Mouse (Mus musculus): ENCODE results near the gene Klhl29.

The Klhl29 gene

DNA sequence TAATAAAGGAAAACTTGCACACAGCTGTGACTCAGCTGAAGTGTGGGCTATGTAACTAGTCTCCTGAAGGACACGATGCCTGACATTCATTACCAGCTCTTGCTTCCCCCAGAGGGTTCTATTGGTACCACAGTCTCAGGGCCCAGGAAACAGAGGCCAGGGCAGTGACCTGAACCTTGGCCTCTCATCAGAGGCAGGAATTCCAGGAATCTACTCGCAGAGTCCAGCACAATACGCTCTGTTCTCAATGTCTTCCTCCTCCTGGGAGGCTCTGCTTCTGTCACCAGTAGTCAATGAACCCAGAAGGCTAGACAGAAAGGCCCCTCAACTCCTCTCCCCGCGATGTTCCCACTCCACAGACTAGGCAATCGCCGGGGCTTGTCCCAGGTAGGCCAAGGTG, 125.4 kb downstream of the Klhl29 start:
- DNase-seq = no peak

DNA sequence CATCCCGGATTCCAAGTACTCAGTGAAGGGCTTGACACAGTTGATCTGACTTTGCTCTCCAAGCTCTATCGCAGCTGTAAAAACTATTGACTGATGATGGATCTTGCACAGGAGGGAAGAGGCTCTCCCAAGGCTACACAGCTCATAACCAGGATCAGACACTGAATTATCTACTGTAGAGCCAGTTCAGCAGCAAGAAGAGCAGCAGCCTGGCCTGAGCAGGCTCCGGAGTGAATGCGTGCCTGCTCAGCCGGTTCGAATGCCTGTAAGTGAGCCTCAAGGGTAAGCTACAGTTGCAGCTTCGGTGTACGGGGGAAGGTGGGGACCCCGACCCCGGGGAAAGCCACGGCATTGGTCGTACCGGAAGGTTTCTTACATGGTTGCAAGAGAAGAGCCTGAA, 126.4 kb downstream of the Klhl29 start:
- DNase-seq = no peak

DNA sequence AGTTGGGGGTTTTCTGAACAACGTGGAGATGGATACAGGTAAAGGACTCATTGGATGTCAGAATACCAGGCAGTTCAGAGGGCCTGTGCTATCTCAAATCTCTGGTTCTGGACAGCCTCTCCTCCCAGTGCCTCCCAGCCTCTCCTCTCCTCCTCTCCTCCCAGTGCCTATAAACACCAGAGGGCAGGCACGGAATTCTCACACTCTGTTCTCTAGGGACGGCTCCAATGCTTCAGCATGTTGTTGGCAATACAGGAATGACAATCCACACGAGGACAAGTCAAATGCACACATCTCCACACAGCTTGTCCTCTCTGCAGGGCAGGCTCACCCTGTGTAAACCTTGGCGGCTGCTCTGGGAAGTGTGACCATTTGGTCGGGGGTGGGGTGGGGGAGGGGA, 128.0 kb downstream of the Klhl29 start:
- DNase-seq = peak; percentile 26

DNA sequence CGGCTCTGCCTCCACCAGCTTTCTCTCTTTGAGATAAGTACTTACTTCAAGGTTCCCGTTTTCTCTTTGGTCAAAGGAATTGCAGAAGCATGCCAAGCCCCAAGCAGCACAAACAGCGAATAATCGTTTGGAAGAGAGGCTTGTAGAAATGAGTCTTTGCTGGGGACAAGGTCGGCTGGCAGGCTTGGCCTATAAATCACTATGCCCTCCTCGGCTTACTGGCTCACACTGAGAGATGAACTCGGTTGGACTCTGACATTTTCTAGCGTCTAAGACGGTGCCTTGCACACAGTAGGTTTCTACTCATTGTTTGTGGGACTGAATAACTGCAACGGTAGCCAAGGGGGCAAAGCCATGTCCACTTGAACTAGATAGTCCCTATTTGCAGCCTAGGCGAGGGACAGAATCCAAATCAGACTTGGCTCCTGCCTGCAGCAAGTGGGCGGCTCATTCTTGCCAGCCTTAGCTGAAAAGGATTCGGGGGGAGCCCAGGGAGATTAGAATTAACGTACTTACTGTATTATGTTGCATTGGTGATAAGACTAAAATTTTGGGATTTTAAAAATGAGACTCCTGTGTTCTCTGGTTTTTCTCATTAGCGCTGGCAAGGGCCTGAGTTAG, 128.7 kb downstream of the Klhl29 start:
- DNase-seq = peak; percentile 38

DNA sequence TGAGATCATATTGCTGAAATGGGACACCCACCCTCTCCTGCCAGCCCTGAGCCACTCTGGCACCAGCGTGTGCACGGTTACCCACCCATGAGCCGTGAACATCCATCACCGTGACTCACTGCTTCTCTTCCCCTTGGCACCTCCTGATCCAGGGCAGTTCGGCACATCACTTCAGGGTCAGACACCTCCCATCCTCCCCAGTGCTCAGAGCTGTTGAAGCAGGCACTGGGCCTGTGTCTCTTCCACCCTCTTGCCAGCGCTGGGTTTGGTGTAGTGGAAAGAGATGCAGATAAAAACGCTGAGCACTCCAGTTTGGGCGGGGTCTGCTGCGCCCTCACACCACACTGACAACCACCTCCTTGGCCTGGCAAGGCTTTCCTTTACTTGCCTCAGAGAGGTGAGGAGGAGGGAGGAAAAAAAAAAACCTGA, 129.3 kb downstream of the Klhl29 start:
- DNase-seq = peak; percentile 21

DNA sequence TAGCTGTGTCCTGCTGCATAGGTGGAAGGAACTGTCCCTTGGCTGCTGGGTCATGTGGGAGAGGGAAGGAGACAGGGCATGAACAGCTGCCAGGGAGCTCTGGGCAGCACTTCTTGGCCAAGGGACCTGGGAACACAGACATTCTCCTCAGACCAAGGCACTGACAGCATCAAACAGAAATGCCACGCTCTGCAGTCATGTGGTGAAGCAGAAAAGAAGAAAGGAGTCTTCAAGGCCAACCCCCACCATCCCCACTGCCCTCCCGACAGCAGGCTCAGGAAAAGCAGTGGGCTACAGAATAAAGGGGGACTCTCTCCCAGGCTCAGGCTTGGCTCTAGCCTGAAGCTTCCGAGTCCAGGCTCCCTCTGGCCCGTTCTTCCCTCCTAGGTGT, 130.3 kb downstream of the Klhl29 start:
- peak; percentile 40 for DNase-seq

DNA sequence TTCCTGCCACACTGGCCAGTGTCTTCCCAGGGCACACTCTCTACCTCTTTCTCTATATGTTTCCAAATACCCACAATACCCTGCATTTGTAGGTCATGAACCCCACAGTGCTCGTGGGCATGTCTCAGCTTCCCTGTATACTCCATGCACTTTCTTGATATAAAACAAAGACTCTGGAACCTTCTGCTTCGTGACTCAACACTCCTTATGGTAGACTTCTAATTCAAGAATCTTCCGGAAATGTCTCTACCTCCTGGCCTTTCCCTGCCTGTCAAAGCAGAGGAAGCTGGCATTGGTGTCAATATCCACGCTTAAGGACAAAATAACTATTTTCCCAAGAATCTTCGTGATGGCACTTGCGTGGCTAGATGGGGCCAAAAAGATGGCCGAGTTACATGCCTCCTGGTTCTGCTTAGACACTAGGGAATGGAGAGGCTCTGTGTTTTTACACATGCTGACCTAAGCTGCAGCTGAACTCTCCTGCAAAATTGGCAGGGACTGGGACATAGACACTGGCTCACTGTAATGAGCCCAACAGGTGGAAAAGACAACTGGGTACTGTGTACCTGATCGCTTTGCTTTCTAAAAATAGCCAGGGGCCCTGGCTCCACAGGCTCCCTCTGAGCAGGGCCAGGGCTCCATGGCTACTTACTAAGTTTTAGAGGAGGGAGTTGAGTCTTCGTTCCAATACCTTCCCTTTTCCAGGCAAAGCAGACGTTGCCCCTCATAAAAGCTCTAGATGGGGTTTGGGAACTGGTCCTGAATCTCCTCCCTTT, 130.9 kb downstream of the Klhl29 start:
- DNase-seq = no peak

DNA sequence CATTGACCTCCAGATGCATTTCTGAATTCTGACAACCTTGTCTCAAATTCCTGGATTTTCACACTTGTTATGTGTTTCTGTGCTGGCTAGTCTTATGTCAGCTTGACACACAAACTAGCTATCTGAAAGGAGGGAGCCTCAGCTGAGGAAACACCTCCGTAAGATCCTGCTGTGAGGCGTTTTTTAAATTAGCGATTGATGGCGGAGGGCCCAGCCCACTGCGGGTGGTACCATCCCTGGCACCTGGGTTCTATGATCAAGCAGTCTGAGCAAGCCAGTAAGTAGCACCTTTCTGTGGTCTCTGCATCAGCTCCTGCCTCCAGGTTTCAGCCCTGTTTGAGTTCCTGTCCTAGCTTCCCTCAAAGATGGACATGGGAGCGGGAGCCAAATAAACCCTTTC, 131.6 kb downstream of the Klhl29 start:
- DNase-seq = peak; percentile 60

DNA sequence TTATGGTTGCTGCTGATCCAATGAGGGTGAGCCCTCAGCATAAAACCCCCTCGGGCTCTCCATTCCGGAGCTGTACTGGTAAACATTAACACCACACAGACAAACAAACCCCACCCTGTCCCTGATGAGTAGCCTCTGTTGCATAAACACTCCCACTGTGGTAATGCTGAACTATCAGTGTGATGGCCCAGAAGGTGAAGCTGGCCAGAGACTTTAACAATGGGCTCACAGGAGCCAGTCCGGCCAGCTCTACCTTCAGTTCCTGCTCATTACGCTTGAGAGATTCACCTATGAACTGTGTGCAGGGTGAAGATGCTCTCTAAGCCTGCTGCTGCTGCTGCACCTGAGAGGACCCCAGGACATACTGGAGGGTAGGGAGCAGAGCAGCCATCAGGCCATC, 132.0 kb downstream of the Klhl29 start:
- DNase-seq = no peak

DNA sequence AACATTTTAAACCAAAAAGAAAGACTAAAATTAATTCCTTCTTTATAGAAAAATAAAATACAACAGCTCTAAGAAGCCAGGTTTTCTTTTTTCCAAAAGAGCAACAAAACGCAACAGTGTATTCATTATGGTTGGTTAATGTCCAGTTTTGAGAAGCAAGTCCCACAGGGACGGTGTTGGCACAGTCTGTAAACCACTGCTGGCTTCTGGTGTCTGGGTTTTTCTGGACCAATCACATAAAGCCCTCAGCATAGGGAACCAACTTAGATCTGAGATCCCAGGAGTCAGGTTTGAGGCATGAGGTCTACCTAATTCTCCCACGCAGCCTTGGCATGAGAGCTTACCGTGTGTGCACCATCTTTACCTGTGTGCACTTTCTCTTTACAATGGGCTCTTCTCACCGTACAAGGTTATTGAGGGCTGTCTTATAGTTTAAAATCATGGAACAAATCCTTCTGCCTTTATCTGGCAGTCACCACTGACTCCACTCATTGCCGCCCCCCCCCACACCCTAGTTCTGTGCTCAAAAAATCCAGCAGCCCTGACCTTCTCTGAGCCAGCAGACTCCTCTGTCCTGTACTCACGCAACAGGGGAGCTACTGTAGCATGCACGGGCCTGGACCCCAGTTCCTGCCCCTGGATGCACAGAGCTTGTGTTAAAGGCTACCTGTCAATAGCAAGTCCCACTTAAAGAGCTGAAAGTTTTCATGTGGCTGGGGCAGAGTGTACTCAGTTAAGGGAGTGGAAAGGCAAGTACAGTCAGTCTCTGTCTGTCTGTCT, 132.7 kb downstream of the Klhl29 start:
- no peak for DNase-seq

DNA sequence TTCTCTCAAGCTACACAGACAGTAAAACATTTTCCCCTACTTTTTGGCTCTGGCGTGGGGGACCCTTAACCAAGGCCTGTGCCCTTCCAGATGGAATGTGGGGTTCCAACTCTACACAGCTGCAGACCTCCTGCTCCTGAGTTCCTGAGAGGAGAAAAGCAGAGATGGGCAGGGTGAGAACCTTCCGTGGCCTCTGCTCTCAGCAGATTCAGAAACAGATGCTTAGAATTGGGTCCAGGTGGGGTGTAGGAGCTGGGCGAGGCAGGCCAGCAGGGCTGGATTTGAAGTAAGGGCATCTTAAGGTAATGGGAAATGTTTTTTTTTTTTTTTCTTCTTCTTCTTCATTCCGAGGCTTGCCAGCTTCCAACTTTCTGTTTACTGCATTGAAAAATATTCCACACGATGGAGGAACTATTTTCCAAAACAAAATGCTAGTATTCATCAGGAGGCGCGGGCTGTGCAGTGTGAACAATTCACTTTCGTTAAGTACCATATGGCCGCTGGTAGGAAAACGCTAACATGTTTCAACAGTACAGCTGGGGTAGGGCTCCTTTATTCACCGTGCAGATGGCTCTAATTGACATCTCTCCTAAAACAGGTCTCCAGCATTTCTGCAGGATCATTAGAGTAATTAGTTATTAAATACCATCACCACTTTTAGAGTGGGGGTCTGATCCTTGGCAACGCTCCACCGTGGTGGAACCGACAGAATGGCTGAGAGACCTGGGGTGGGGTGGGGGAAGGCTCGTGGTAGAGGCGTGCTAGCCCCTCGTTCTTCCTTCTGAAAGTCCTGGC, 135.8 kb downstream of the Klhl29 start:
- DNase-seq = no peak

DNA sequence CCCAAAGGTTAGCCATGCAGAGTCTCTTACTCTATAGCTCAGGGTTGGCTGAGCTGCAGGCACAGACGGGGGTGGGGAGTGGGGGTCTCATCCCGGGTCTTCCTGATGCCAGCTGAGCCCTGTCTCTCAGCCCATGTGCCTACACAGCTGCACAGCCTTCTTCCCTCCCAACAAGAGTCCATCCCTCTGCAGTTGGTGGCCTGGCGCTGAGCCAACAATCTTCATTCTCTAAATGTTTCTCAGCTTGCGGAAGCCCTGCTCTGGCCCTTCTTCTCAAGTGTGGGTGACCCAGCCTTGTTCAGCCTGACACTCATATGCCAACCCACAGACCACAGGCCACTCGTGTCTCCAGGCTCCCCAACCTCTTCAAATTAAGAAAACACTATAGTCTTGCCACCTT, 138.4 kb downstream of the Klhl29 start:
- DNase-seq = no peak

DNA sequence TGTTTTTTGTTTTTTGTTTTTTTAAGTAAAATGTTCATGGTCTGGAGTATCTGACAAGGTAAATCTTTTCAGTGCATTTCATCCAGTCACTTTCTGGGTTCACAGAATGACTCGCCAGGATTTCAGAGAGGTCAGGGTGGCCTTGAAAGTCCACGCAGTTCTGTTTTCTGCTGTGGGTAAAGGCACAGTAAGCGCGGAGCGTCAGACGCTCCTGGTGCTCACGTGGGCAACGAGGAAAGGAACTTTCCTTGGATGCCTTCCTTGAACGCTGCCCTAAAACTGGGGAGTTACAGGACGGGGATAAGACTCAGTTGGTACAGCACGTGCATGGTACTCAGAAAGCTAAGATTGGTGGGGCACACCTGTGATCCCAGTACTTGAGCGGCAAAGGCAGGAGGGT, 139.9 kb downstream of the Klhl29 start:
- no peak for DNase-seq

DNA sequence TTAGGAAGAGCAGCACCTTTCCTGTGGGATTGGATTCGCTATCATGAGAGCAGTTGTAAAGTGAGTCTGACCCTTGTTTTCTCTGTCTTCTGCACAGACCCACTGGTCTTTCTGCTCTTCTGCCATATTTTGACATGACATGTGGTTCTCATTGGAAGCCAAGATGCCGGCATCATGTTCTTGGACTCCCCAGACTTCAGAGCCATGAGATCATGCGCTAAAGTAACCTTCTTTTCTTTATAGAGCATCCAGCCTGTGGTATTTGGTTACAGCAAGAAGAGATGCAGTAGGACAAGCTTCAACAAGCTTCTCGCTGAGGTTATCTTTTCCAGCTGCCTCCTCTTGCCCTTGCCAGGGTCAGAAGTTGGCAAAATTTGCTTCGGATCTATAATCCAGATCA, 145.0 kb downstream of the Klhl29 start:
- no peak for DNase-seq

DNA sequence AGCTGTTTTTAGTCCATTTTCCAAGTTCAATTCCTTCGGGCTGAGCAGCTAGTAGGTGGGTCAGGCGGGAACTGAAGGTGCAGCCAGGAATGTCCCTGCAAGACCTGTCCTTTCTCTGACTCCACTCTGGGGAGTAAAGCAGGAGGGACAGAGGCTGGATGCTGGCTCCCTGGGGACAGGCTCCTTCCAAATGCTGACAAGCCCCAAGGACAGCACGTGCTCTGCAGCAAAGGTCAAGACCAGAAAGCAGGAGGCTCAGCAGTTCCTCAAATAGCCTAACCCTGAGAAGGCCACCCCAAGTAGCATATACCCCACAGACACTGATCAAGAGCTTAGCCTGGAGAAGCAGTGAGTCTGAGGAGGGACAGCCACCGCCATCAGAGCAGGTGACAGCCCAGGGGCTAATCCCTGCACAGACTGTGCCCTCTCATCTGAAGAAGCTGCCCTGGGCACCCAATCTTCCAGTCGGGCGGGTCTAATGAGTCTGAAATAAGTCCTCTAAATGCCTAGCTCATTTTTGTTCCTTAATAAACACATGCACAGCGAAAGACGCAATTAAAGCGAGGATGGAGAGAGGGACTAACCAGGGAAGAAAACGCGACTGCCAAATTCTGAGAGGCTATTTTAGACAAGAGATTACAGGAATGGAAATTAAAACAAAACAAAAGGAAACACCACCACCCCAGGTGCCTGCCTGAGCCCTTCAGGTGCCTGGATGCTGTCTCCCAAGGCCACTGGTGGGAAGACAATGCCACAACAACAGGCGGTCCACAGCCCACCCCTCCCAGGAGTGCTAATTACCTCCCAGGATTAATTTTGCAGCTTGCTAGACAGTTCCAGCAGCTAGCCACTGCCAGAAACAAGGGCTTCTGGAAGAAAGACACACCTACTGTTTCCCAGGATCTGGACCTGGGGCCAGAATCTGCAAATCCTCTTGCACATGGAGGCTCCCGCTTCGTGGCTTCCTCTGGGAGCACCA, 148.5 kb downstream of the Klhl29 start:
- DNase-seq = no peak

DNA sequence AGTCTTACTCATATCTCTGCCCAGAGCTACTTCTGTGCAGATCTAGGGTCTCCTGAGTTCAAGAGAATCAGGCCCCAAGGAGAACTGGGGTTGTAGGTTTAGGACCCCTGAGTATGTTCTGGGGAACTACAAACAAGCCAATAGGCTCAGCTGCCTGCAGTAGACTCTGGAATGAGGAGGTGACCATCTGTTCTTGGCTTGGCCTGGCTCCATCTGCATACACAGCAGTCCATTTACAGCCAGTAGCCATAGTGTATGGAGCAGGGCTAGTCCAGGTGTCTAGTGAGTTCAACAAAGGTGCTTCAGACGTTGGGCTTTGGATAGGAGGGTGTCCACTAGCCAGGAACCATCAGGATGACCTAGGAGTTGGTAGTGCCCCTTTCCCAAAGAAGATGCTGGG, 151.9 kb downstream of the Klhl29 start:
- peak; percentile 41 for DNase-seq

DNA sequence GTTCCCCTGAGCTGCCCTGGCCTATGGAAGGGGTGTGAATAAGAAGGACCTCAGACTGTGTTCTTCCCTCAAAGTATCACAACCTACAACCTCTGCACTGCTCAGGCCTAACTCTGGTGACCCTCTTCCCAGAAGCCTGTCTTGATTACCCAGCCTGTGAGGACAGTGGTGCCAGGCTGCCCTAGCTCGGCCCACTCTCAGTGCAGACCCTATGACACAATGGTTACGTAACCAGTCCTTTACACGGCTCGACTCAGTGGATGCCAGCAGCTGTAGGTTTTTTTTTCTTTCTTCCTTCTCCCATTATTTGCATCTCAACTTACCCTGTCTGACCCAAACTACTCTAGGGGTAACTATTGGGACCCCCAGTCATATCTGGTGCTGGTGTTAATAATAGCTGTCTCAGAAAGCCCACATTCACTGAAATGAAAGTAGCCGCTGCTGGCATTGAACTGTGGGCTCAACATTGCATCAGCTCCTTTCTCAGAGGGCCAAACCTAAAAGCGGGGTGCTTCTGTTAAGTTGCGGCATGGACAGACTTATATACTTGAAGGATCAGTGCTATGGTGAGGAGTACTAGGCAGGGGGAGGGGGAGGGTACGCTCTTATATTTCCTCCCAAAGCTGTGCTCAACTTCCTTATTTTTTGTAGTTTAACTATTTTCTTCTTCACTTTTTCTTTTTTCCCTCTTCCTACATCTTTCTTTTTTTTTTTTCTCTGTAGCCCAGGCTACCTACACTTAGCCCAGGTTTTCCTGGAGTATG, 152.9 kb downstream of the Klhl29 start:
- no peak for DNase-seq

DNA sequence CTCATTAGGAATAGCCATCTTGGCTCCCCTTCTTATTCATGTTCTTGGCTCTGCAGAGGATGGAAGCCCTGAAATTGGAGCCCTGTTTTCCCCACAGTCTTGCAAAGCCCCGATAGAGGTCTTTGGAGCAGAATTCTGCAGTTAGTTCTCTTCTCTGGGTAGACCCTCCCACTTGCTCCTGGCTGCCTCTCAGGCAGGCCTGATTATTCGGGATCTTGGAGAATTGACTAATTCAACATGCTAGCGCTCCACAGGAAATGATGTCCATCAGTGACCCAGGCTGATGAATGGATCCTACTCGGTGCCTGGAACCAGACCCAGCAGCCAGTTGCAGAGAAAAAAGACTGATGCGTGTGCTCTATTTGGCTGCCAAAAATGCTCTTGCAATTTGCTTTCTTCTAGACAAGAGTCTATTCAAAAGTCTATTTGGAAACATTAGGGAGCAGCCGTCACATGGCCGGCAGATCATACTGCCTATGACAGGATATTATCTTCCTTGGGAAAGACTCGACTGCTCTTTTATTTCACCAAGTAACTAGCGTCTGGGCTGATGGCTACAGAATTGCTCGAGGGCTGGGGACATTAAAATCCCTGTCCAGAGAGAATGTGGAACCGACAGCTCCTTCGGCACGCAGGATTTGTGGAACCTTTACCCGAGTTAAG, 155.4 kb downstream of the Klhl29 start:
- DNase-seq = peak; percentile 31

DNA sequence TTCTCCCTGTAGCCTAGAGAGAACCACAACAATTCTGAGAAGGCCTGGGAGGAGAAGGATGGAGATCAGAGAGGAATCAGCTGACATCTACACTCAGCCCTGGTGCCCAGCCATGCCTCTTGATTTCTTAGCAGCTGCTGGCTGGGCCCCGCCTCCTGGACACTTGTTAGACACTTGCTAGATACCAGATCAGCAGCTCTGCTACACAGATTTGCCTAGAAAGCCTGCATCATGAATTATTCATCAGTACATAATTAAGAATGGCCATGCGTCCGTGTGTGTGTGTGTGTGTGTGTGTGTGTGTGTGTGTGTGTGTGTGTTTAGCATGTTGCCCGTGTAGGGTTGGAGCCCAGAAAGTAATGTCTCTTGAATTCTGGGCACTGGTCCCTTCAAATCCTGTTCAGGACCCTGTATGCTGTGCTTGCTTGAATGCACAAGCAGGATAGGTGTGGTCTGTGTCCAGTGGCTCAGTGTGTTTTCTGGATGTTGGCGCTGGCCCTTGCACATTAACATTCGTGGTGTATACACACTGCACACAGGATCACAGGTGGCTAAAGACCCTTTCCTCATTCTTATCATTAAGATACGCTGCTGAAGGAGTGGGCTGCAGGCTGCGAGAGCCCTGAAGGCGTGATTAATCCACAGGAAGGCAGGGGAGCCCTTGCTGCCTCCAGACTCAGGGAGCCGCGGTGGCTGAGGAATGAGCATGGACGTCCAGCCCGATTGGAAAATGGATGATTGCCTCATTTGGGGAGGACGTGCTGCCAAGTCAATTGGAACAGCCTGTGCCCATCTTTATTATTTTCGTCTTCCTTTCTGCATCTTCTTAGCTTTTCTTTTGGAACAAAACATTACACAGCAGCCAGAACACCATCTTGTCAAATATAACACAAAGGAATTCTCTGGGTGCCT, 159.4 kb downstream of the Klhl29 start:
- no peak for DNase-seq
